Mouse (Mus musculus) heart, adult 2 months (tissue): Measurements from ENCODE around the gene Ppp1r12c.

Source experiments
- CTCF ChIP-seq: fragments of 200-600 bp; IDR thresholded peaks from 2 replicates; pipeline ENCODE4 v1.8.1; 2022; ENCODE audit warnings: antibody characterized with exemption, mild to moderate bottlenecking, moderate library complexity
- POLR2A ChIP-seq: fragments of 200-500 bp; IDR thresholded peaks from 2 replicates; pipeline ENCODE4 v1.6.1; 2011; ENCODE audit warnings: mild to moderate bottlenecking, low read depth, low read length, control low read depth; ENCODE audit not compliant: insufficient read depth

- no peak for TF ChIP-seq CTCF
- TF ChIP-seq POLR2A, result no peak
Observed at GRCm38 (mm10) chr7:4499034-4499433, 2.4 kb downstream of the Ppp1r12c start.
